Mouse (Mus musculus) monocyte, adult 2 months (primary cell): Measurements from ENCODE around the gene Olfr320.
A peak's percentile ranks its signal among the peaks of the same experiment; 100 is the strongest.
"Not testable (repeated sequence)": the region's sequence is repeated elsewhere in the genome, so short reads cannot be mapped to it uniquely, and the experiment has no call there.

Source experiments
- DNase-seq, 2 experiments: peaks; one replicate each; pipeline ENCODE4 v3.0.0; 2022; ENCODE audit warnings: low spot score in 2 of 2, low read depth in 1 of 2

The Olfr320 gene

DNA sequence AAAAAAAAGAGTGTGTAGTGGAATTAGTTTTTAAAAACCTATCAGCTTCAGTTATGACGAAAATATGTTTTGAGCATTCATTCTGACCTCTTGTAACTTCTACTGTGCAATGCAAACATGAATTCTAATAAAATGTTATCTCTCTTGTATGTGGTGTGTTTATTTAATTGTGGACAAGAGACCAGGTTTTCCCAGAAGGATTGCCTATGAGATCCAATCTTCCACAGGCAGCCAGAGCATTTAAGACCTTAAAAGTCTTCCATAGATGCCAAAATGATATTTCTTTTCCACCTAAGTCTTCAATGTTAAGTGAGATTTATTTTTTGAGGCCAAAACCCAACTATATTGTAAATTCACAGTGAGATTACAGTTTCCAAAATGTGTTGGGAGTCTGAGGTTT lies at the start of gene Olfr320:
Olfr320 (plus strand) TSS at position 301 of the 400 bp plus-strand sequence.
- DNase-seq: no peak

DNA sequence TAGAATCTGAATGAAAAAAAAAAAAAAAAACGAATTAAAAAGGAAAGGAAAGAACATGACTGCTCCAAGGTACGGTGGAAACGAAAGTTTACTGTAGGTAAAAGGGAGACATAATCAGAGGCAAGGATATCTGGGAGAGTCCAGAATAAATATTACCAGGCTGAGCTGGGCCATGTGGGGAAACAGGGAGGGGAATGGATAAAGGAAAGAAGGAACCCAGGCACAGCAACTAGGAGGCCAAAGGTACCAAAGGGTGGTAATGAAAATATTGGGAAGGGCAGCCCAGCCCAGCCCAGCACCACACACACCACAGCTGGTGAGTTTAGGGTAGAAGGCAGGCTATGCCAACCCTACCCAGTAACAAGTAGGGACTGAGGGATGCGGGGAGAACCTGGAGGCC lies 46.0 kb upstream of the Olfr320 start:
- DNase-seq: no peak

DNA sequence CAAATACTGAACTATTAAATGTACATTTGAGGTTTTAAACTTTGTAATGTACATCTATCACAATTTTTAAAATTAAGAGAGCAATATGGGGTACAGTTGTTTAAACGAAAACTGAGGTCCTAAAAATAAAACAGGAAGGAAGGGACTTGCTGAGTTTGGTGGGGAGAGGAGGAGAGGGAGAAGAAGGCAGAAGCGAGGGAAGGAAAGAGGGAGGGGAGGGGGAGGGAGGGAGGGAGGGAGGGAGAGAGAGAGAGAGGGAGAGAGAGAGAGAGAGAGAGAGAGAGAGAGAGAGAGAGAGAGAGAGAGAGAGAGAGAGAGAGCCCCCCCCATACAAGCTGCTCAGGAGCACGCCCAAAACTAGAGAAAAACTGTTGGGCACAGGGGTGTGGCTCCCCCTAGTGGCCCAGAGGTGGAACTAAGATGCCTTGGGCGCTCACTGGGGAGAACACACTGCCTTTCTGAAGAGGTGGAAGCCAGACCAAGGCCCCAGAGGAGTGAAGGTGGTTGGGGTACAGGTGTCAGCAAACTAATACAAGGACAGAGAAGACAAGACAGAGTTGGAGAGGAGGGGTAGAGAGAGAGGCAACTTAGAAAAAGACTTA lies 44.4 kb upstream of the Olfr320 start:
- DNase-seq: peak; percentile 17 to 23

DNA sequence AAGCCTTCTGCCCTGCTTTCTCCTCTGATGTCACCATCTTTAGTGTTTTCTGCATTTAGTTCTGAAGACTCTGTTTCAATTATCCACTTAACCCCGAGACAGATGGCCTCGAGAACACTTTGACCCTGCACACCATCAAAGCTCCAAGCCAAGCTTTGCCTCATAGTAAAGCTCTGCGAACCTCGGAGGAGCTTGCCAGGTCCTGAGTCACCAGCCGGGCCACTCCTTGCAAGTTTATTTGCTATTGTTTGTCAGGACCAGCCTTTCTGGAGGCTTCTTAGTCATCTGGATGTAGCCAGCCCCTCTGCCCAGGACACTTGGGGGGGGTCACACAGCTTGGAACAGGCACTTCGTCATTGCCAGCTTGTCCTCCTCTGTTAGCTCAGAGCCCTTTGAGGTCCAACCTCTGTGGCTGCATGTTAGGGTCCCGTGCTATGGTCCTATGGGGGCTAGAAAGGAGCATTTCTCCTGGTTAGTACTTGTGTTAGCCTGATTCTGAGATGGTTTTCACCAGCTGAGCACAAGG lies 42.7 kb upstream of the Olfr320 start:
- no peak for DNase-seq

DNA sequence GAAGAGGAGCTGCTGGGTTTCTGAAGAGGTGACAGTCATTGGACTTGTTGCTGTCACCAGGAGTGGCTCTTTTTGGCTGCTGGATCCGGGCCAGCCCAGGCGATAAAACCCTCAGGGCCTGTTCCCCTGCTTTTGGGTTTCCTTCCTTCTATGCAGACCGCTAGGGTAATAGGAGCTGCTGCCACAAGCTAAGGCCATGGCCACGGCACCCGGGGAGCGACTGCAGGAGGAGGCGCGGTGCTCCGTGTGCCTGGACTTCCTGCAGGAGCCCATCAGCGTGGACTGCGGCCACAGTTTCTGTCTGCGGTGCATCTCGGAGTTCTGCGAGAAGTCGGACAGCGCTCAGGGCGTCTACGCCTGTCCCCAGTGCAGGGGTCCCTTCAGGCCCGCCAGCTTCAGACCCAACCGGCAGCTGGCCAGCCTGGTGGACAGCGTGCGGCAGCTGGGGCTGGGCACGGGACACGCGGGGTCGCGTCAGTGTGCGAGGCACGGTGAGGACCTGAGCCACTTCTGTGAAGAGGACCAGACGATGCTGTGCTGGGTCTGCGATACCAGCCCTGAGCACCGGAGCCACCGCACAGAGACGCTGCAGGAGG lies 40.5 kb upstream of the Olfr320 start, which contains the start of gene Trim58:
Trim58 (plus strand) TSS at position 194 of the 596 bp plus-strand sequence.
- no peak for DNase-seq

DNA sequence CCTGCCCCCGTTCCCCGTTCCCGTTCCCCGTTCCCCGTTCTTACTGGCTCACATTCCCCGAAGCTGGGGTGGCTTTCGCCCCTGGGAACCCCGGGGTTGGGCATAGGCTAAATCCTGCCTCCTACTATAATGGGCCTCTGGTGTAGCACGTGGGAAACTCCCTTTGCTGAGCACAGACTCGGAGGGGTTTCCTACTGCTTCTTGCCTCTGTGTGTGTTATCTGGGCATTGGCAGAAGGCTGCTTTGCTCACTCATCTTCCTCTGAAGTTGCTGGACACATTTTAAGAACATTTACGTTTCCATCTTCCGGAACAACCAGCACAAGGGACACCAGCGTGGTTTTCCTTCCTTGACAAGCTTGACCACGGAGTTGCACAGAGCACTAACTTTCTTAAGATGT lies 39.8 kb upstream of the Olfr320 start:
- no peak for DNase-seq

DNA sequence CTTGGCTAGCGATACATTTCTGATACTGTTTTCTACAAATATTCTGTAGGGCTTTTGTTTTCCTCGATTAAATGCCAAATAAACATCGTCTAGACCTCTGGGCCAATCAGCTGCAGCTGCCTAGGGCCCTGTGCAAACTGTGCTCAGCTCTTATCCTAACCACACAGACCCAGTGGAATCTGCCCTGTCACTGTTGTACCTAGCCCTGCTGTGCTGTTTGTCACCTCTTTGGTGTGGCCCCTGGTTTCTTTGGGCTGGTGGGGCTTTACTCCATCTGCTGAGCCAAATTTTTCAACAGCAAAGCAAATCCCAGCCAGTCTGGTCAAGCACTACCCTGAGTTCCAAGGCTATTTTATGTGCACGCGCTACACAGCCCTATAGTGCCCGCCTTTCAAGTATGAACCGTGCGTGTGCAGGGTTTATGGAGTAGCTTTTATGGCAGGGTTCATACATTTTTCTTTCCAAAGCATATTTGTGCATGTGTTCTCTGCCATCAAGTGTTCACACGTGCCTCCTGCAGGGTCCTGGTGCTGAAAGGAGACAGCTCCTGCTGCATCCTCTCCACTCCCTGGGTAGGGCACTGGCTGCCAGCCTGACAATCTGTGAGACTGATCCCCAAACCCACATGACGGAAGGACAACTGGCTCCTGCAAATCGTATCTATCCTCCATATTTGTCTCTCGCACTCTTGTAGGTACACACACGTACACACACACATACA lies 39.1 kb upstream of the Olfr320 start:
- no peak for DNase-seq

DNA sequence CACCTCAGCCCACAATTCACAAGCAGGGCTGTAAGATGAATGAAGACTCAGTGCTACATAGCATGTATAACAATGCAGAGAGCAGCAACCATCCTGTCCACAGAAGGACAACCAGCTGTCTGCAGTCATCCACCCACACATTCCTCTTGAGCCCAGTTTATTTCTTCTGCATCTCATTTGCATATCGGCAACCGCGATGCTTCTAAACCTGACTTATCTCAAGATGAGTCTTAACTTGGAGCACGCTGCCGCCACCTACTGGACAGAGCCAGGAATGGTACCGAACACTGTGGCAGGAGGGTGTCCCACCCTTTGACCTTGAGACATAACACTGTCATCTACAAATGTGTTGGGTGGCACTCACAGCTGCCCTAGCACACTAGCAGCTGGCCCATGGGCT lies 37.5 kb upstream of the Olfr320 start:
- no peak for DNase-seq

DNA sequence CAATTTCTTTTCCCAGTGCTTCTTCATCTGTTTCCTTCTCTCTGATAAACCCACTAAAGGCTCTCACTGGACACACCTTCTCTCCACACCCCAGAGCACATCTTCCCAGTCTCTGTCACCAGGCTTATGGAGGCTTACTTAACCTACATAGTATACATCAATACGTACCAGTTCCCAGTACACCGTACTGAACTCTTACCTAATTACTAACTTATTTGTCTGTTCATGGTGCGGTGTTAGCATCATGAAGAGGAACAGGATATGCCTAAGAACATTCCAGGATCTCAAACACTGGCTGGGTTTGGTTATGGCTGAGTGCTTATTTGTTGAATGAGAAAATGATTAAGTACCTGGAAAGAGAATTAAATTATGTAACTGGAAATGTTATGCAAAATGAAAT lies 25.7 kb upstream of the Olfr320 start:
- no peak for DNase-seq

DNA sequence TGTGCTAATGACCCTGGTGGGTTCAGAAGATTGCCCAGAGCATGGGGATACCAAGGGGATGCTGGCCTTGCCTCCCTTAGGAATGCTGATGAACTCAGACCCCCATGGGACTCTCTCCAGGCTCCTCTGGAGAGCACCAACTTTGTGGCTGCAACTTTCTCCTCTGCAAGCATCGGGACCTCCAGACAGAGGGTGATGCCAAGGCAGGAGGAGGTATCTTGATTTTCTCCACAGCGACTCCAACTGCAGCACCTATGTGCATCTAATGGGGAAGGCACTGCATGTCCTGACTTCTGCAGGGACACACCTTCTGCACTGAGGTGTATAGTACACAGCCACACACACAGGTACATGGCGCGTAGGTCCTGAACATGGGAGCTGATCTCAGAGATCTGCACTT lies 22.3 kb upstream of the Olfr320 start, which contains the start of gene Olfr322:
Olfr322 (plus strand) TSS at position 187 of the 400 bp plus-strand sequence.
- DNase-seq: no peak

DNA sequence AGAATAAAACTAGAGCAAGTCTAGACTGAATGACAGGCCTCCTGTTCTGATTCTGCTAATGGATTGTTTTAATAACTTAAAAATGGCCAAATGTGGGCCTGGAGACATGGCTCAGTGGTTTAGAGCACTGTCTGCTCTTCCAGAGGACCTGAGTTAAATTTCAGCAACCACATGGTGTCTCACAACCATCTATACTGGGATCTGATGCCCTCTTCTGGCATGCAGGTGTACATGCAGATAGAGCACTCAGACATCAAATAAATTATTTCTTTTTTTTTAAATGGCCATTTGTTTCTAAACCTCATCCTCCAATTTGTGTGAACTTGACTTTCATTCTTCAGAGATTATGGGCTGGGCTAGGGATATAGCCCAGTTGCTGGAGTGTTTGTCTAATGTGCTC lies 11.6 kb upstream of the Olfr320 start:
- DNase-seq: no peak

DNA sequence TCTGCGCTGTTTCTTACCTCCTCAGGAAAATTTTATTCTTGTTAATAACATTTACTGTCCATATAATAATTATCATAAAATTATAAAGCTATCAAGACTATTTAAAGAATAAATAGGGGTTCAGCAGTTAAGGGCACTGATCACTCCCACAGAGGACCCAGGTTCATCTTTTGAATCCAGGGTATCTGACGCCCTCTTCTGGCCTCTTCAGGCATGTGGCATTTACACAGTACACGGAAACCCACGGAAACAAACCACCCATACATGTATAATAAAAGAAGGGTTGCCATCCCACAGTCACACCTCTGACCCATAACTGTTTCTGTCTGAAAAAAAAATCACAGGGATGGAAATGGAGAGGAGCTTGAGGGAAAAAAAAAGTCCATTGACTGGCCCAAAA lies 9.1 kb upstream of the Olfr320 start:
- no peak for DNase-seq

DNA sequence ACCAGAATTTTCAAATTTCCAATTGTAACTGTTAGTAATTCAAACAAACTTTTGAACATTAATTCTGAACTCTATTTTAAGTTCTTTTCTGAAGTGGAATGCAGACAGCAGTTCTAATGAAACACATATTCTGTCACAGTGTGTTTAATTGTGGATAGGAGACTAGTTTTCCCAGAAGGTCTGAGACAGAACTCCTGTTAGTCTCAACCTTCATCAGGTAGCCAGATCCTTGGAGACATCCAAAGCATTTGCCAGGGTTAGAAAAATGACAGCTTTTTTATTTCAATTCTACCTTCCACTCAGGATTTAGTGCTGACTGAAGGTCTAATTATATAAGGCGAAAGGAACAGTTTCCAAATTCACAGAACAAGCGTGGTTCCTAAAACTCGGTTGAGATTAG lies 18.0 kb downstream of the Olfr320 start, which contains the start of gene Olfr319:
Olfr319 (plus strand) TSS at position 301 of the 400 bp plus-strand sequence.
- DNase-seq: no peak

DNA sequence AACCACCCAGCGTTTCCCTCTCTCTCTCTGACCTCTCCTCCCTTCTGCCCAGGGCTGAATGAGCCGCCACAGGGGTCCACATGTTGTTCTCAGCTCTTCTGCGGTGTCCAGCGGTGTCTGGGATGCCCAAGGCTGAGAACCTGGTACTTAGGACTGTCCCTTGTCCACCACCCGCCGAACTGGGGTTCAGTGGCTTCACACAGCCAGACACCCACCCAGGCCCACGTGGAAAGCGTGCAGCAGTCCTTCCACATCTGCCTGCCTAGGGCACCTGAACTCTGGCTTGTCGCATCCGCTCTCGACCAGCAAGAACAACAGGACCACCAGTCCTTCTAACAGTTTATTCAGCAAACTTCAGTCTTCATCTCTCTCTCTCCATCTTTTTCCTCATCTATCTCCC lies 28.2 kb downstream of the Olfr320 start:
- no peak for DNase-seq

DNA sequence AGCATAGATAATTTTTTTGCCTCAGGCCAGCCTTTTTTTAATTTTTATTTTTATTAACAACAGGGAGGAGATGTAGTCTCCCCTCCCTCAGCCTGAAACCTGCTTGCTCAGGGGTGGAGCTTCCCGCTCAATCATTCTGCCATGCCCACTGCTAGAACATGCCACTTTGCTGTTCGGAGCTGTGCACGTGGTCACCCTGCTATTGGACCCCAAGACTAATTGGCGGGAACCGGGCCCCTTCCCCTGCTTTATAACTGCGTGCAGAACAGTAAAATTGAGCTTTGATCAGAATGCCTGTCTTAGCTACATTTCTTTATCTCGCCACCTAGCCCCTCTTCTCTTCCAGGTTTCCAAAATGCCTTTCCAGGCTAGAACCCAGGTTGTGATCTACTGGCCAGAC lies 36.8 kb downstream of the Olfr320 start:
- DNase-seq: not testable (repeated sequence)

DNA sequence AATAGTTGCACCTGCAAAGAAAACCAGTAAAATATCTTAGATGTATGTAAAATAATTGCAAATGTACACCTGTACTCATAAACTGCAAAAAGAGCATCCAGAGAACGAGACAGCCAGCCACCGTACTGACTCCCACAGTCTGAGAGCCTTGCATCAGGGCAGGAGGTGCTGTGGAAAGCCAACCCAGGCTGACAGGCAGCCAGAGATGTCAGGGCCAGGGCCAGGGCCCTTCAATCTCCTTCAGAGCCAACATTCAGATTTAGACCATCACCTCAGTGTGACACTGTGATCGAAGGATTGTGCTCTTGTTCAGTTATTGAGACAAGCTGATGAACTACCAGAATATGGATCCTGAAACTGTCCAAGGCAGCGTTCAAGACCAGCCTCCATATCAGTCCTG lies 38.8 kb downstream of the Olfr320 start:
- DNase-seq: no peak

DNA sequence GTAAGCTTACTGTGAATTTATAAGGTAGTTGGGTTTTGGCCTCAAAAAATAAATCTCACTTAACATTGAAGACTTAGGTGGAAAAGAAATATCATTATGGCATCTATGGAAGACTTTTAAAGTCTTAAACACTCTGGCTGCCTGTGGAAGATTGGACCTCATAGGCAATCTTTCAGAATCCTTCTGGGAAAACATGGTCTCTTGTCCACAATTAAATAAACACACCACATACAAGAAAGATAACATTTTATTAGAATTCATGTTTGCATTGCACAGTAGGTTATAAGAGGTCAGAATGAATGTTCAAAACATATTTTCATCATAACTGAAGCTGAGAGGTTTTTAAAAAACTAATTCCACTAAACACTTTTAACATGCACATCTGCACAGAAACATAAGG lies 43.0 kb downstream of the Olfr320 start, which contains the start of gene Olfr318:
Olfr318 (minus strand) TSS at position 101 of the 400 bp plus-strand sequence.
- no peak for DNase-seq

DNA sequence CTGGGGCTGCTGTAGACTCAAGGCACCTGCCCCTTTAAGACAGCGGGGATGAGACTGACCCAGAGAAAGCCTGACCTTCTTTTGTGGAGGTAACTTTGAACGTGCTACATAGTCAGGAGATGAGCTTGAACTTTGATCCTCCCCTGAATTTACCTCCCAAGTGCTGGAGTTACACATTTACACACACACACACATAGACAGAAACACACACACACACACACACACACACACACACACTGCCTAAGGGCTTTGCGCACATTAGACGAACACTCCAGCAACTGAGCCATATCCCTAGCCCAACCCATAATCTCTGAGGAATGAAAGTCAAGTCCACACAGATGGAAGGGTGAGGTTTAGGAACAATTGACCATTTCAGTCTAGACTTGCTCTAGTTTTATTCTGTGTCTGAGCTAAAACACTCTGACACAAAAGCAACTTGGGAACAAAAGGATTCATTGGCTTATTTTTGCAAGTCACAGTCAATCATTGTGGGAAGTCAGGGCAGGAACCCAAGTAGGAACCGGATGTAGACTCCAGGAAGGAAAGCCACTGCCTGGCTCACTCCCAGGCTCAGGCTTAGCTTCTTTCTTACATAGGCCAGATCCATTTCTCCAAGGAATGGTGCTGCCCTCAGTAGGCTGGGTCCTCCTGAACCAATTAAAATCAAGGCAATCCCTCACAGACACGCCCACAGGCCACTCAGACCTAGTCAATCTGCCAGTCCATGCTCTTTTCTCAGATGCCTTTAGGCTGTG lies 47.2 kb downstream of the Olfr320 start:
- DNase-seq: not testable (repeated sequence)

DNA sequence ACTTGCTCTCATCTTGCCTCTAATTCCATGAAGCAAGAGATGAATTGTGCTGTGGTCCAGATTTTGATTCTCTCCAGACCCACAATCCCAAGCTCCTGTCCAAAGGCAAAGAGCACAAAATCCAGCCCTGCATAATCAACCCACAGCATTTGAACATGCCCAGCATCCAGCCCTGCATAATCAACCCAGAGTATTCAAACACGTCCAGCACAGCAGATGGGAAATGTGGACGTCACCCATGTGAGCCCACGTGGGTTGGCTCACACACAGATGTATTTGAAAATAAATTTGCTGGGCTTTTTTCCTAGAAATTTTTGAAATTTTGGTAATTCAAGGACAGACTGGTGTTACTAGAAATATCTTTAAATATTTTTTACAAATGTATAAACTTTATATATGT lies 52.5 kb downstream of the Olfr320 start:
- DNase-seq: no peak
